ENCODE assay signal across 8 mouse cellular contexts in genomic region chr15:98180567-98181131, GRCm38 (mm10). TPM values are rescaled to one million over a fixed set of nuclear protein-coding genes. Genes with fewer than 3 reads are reported as not detected.
DNase-seq lines count a peak whose midpoint lies in the region; ATAC-seq and TF ChIP-seq lines count a peak whose summit lies in the region.

No protein-coding gene starts in this region.

- peaks cover 13% of the 10 kb centered on the region for H3K4me1 ChIP-seq in limb, embryonic 15.5 days
- H3K4me1 ChIP-seq in stomach, postnatal 0 days (replicated peaks; ENCODE audit: control insufficient read depth, insufficient read depth): no peaks in the 10 kb centered on the region

- H3K9me3 ChIP-seq in limb, embryonic 15.5 days: no peaks in the 10 kb centered on the region
- no peaks in the 10 kb centered on the region for H3K9me3 ChIP-seq in stomach, postnatal 0 days (ENCODE audit: control insufficient read depth, low read length)

- no peak for TF ChIP-seq EP300 in stomach, postnatal 0 days (optimal IDR thresholded peaks at IDR 0.05)

- no peak overlapping the region for H3K27ac ChIP-seq in limb, embryonic 15.5 days
- peak overlapping the region; percentile 49; the same call in 1 of the 2 replicates for H3K27ac ChIP-seq in stomach, postnatal 0 days (replicated peaks)

- H3K9ac ChIP-seq in limb, embryonic 15.5 days: no peak overlapping the region
- H3K9ac ChIP-seq in stomach, postnatal 0 days (ENCODE audit: low read length): peak overlapping the region; percentile 19

- TF ChIP-seq CTCF in stomach, postnatal 0 days (IDR thresholded peaks at IDR 0.05; ENCODE audit: low read depth): no peak

- peaks cover 10% of the 10 kb centered on the region for H3K27me3 ChIP-seq in limb, embryonic 15.5 days
- H3K27me3 ChIP-seq in stomach, postnatal 0 days (ENCODE audit: control insufficient read depth, insufficient read depth, low read length): no peaks in the 10 kb centered on the region

- H3K4me3 ChIP-seq in limb, embryonic 15.5 days: peak overlapping the region; percentile 59
- peak overlapping the region; percentile 48 for H3K4me3 ChIP-seq in stomach, postnatal 0 days (ENCODE audit: low read depth, low read length)

- DNase-seq in frontal cortex, postnatal 25 days (ENCODE audit: low spot score in 2 of 2): no peak
- DNase-seq in thymus, postnatal 0 days (ENCODE audit: low spot score): peak; percentile 3
- DNase-seq in thymus, postnatal 36 days: no peak
- DNase-seq in stomach, postnatal 0 days (ENCODE audit: low spot score): no peak
- no peak for DNase-seq in right cerebral cortex, adult 18-20 months
- no peak for DNase-seq in ovary, postnatal 36 days (ENCODE audit: low spot score)

- peak; percentile 18; the same call in 1 of the 2 replicates for ATAC-seq in frontal cortex, adult (ENCODE audit: low TSS enrichment)
- no peak for ATAC-seq in limb, embryonic 15.5 days (ENCODE audit: insufficient number of reproducible peaks, low FRiP score, low TSS enrichment, low read depth)
- ATAC-seq in stomach, postnatal 0 days (ENCODE audit: low FRiP score, low TSS enrichment): no peak

- WGBS in limb, embryonic 15.5 days: 5% methylated on average over 26 of the region's 26 CpGs
- 7% methylated on average over 26 of the region's 26 CpGs for WGBS in stomach, postnatal 0 days

- H3K36me3 ChIP-seq in limb, embryonic 15.5 days: no peaks in the 10 kb centered on the region
- no peaks in the 10 kb centered on the region for H3K36me3 ChIP-seq in stomach, postnatal 0 days (ENCODE audit: control insufficient read depth, insufficient read depth, low read length)

- peak overlapping the region; percentile 78 for H3K4me2 ChIP-seq in limb, embryonic 15.5 days
- peak overlapping the region; percentile 54 for H3K4me2 ChIP-seq in stomach, postnatal 0 days (replicated peaks; ENCODE audit: low read depth)

RNA-seq across cellular contexts. Expression of gene Ccdc184, which starts 13.7 kb away (rescaled TPM):
- 0.25 and 0.30 TPM in 2 replicates for polyA plus RNA-seq in thymus, postnatal 0 days (2015; fragmentation: Nextera tagmentation; extraction: Ambion mirVana)
- 0.20 and 0.40 TPM in 2 replicates for polyA plus RNA-seq in limb, embryonic 15.5 days (2015; fragmentation: Nextera tagmentation; extraction: Ambion mirVana)
- 0.92 and 0.95 TPM in 2 replicates for polyA plus RNA-seq in stomach, postnatal 0 days (2015; fragmentation: Nextera tagmentation; extraction: Ambion mirVana)

RNA-seq across cellular contexts. Expression of gene Olfr288, which starts 14.7 kb away (rescaled TPM):
- not detected in 2 replicates for polyA plus RNA-seq in thymus, postnatal 0 days (2015; fragmentation: Nextera tagmentation; extraction: Ambion mirVana)
- not detected in 2 replicates for polyA plus RNA-seq in limb, embryonic 15.5 days (2015; fragmentation: Nextera tagmentation; extraction: Ambion mirVana)
- polyA plus RNA-seq in stomach, postnatal 0 days (2015; fragmentation: Nextera tagmentation; extraction: Ambion mirVana): not detected in 2 replicates

RNA-seq across cellular contexts. Expression of gene Asb8, which starts 15.2 kb away (rescaled TPM):
- 43.2 and 43.6 TPM in 2 replicates for polyA plus RNA-seq in thymus, postnatal 0 days (2015; fragmentation: Nextera tagmentation; extraction: Ambion mirVana)
- 46.7 and 56.3 TPM in 2 replicates for polyA plus RNA-seq in limb, embryonic 15.5 days (2015; fragmentation: Nextera tagmentation; extraction: Ambion mirVana)
- 31.3 and 31.9 TPM in 2 replicates for polyA plus RNA-seq in stomach, postnatal 0 days (2015; fragmentation: Nextera tagmentation; extraction: Ambion mirVana)

RNA-seq across cellular contexts. Expression of gene Gm44579, which starts 40.1 kb away (rescaled TPM):
- polyA plus RNA-seq in thymus, postnatal 0 days (2015; fragmentation: Nextera tagmentation; extraction: Ambion mirVana): not detected in 2 replicates
- polyA plus RNA-seq in limb, embryonic 15.5 days (2015; fragmentation: Nextera tagmentation; extraction: Ambion mirVana): not detected in 2 replicates
- not detected in 2 replicates for polyA plus RNA-seq in stomach, postnatal 0 days (2015; fragmentation: Nextera tagmentation; extraction: Ambion mirVana)

RNA-seq across cellular contexts. Expression of gene Olfr287, which starts 40.2 kb away (rescaled TPM):
- polyA plus RNA-seq in thymus, postnatal 0 days (2015; fragmentation: Nextera tagmentation; extraction: Ambion mirVana): not detected in 2 replicates
- not detected in 2 replicates for polyA plus RNA-seq in limb, embryonic 15.5 days (2015; fragmentation: Nextera tagmentation; extraction: Ambion mirVana)
- not detected in 2 replicates for polyA plus RNA-seq in stomach, postnatal 0 days (2015; fragmentation: Nextera tagmentation; extraction: Ambion mirVana)
